Mouse (Mus musculus) heart, adult 2 months (tissue): ENCODE measurements around the gene E030025P04Rik.

Source experiments
- CTCF ChIP-seq: fragments of 200-600 bp; IDR thresholded peaks from 2 replicates; pipeline ENCODE4 v1.8.1; 2022; ENCODE audit warnings: antibody characterized with exemption, mild to moderate bottlenecking, moderate library complexity
- POLR2A ChIP-seq: fragments of 200-500 bp; IDR thresholded peaks from 2 replicates; pipeline ENCODE4 v1.6.1; 2011; ENCODE audit warnings: mild to moderate bottlenecking, low read depth, low read length, control low read depth; ENCODE audit not compliant: insufficient read depth

- TF ChIP-seq CTCF (no peak), POLR2A (no peak)
These were observed 41.5 kb downstream of the E030025P04Rik start for GRCm38 (mm10) chr11:109102646-109103045.
